Mouse (Mus musculus) liver, embryonic 16.5 days (tissue): ENCODE results near the gene Cyp1a1. TPM values are rescaled to one million over a fixed set of nuclear protein-coding genes. Genes with fewer than 3 reads are reported as not detected.
A peak's percentile ranks its signal among the peaks of the same experiment; 100 is the strongest.

Source experiments
- ATAC-seq: fragments of 200-750 bp; cut with Nextera tagmentation; 2 replicates; pipeline ENCODE4 v1.8.0; 2017; ENCODE audit warnings: low read depth, mild to moderate bottlenecking, moderate number of reproducible peaks, moderate library complexity
- H3K27ac ChIP-seq: fragments of 300-500 bp; sonication (generic); 2 replicates; pipeline ENCODE4 v1.5.1; 2014; ENCODE audit warnings: mild to moderate bottlenecking, low read length
- H3K27me3 ChIP-seq: fragments of 300-500 bp; sonication (generic); 2 replicates; pipeline ENCODE4 v1.6.1; 2014; ENCODE audit warnings: low read depth, low read length, mixed read lengths; ENCODE audit not compliant: control insufficient read depth, insufficient read depth
- H3K36me3 ChIP-seq: fragments of 300-500 bp; sonication (generic); 2 replicates; pipeline ENCODE4 v1.6.1; 2014; ENCODE audit warnings: mild to moderate bottlenecking; ENCODE audit not compliant: control insufficient read depth, insufficient read depth
- H3K4me1 ChIP-seq: fragments of 300-500 bp; sonication (generic); 2 replicates; pipeline ENCODE4 v1.6.1; 2014; ENCODE audit warnings: low read depth, low read length, mixed read lengths; ENCODE audit not compliant: control insufficient read depth
- H3K4me2 ChIP-seq: fragments of 300-500 bp; sonication (generic); 2 replicates; pipeline ENCODE4 v1.6.1; 2014; ENCODE audit warnings: low read depth, low read length, mixed read lengths
- H3K4me3 ChIP-seq: fragments of 300-500 bp; sonication (generic); 2 replicates; pipeline ENCODE4 v1.5.1; 2014; ENCODE audit warnings: low read depth, mild to moderate bottlenecking, low read length
- H3K9ac ChIP-seq: fragments of 300-500 bp; sonication (generic); 2 replicates; pipeline ENCODE4 v1.6.1; 2014; ENCODE audit warnings: low read depth, low read length
- H3K9me3 ChIP-seq: fragments of 300-500 bp; sonication (generic); replicated peaks from 2 replicates; pipeline ENCODE4 v1.6.1; 2016; ENCODE audit warnings: low read length; ENCODE audit not compliant: control insufficient read depth
- WGBS: fragments of 180-500 bp; shearing (Covaris S2); extraction: QIAGEN DNeasy Blood & Tissue Kit; methylation state at CpG from one replicate; pipeline ENCODE4 v1.1.7; 2014; ENCODE audit not compliant: insufficient replicate concordance; 5-methylcytosine and 5-hydroxymethylcytosine counted together
- polyA plus RNA-seq: library from polyadenylated mRNA; unstranded; fragments of >200 nt; fragmentation: Nextera tagmentation; extraction: Ambion mirVana; gene quantifications from 2 replicates; pipeline ENCODE4 v1.2.1, GENCODE M21; 2015

Cyp1a1 gene
- polyA plus RNA-seq, 1 experiment from 2014 or later, result 0.05 TPM

DNA sequence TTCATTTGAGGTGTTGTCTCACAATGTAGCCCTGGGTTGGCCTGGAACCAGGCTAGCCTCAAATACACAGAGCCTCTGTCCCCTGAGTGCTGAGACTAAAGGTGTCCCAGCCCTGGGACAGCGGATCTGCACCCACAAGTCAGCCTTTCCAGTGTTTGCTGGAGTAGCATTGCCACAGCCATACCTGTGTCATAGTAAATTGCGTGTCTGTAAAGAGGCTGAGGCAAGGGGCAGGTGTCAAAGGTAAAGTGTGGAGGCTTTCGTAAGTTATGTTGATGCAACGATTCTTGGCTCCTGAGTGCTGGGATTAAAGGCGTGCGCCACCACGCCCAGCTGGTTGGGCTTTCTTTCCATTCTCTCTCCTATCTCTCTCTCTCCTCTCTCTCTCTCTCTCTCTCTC is 23.1 kb upstream of the Cyp1a1 start:
- Histone ChIP-seq H3K36me3 (no peaks in the 10 kb centered on the region), H3K4me1 (peaks cover 22% of the 10 kb centered on the region), H3K4me2 (no peak overlapping the region), H3K27ac (no peak overlapping the region), H3K9ac (no peak overlapping the region), H3K9me3 (no peaks in the 10 kb centered on the region), H3K27me3 (no peaks in the 10 kb centered on the region), H3K4me3 (no peak overlapping the region)
- peak; percentile 50 for ATAC-seq
- 51% methylated on average over 7 of the region's 7 CpGs for WGBS

GRCm38 (mm10) chr9:57666536-57666935 is 21.2 kb upstream of the Cyp1a1 start:
- H3K9me3 ChIP-seq, result no peaks in the 10 kb centered on the region
- no peak overlapping the region for H3K27ac ChIP-seq
- no peak overlapping the region for H3K9ac ChIP-seq
- 60% methylated on average over 8 of the region's 8 CpGs for WGBS
- H3K27me3 ChIP-seq, result no peaks in the 10 kb centered on the region
- H3K4me3 ChIP-seq, result no peak overlapping the region
- H3K4me1 ChIP-seq, result peaks cover 7% of the 10 kb centered on the region
- no peak overlapping the region for H3K4me2 ChIP-seq
- H3K36me3 ChIP-seq, result no peaks in the 10 kb centered on the region
- ATAC-seq, result no peak

GRCm38 (mm10) chr9:57667136-57667535 is 20.6 kb upstream of the Cyp1a1 start:
- Histone ChIP-seq H3K27ac (no peak overlapping the region), H3K4me2 (no peak overlapping the region), H3K27me3 (no peaks in the 10 kb centered on the region), H3K36me3 (no peaks in the 10 kb centered on the region), H3K4me3 (no peak overlapping the region), H3K9me3 (no peaks in the 10 kb centered on the region), H3K4me1 (peaks cover 6% of the 10 kb centered on the region), H3K9ac (no peak overlapping the region)
- 53% methylated on average over 3 of the region's 3 CpGs for WGBS
- ATAC-seq, result no peak

DNA sequence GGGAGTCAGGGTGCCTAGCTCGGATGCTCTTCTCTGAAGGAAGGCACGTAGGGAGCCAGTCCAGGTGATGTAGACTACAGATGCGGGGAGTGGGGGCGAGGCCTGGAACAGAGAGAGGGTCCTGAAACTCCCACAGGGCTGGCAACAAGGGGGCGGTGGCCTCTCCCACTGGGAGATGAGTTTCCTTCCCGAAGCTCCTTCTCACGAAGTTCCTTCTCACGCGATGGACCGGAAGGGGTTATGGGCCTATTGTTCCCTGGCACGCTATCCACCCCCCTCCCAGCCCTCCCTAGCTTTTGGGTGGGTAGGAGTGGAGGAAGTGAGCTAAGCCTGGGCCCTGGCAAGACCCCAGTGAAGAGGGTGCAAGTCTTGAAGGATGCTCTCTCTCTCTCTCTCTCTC is 19.9 kb upstream of the Cyp1a1 start:
- 42% methylated on average over 11 of the region's 11 CpGs for WGBS
- Histone ChIP-seq H3K4me1 (peaks cover 6% of the 10 kb centered on the region), H3K27ac (no peak overlapping the region), H3K9ac (no peak overlapping the region), H3K36me3 (no peaks in the 10 kb centered on the region), H3K27me3 (no peaks in the 10 kb centered on the region), H3K4me2 (no peak overlapping the region), H3K9me3 (no peaks in the 10 kb centered on the region), H3K4me3 (no peak overlapping the region)
- no peak for ATAC-seq

DNA sequence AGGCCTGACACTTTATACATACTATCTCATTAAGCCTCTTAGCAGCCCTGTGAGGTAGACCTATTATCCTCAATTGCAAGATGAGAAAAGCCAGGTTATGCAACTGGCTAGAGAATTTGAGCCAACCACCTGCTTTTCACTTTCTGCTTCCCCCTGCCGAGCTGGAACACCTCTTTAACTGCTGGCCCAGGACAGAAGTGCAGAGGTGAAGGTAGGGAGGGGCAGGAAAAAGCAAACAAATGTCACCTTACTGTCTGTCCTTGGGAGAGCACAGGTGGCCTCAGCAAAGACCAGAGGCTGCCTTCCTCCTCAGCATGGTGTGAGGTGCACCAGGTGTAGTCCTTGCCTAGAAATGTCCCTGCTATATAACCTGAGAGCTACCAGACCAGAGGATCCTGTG is 19.5 kb upstream of the Cyp1a1 start:
- no peak for ATAC-seq
- no peak overlapping the region for H3K27ac ChIP-seq

DNA sequence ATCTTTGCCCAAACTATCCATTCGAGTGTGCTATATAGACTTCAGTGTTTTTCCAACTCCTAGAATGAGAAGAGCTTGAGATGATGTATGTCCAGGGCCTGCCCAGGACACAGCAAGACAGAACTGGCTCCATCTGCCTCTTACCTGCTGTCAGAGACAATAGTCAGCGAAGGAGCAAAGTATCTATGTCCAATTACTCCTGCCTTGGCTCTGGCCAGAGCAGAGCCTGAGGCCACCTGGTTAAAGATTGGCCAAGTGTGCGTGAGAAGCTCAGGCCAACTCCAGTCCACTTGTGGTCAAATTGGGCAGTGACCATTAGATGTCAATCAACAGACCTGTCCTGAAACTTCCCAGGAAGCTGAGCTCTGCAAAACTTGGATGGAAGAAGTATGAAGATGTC is 18.2 kb upstream of the Cyp1a1 start:
- no peak overlapping the region for H3K4me2 ChIP-seq
- H3K27ac ChIP-seq, result no peak overlapping the region

More for the DNA sequence above, 19.5 kb upstream of the Cyp1a1 start:
- Histone ChIP-seq H3K4me2 (no peak overlapping the region), H3K4me1 (peaks cover 6% of the 10 kb centered on the region), H3K9ac (no peak overlapping the region), H3K4me3 (no peak overlapping the region), H3K27me3 (no peaks in the 10 kb centered on the region), H3K9me3 (no peaks in the 10 kb centered on the region), H3K36me3 (no peaks in the 10 kb centered on the region)
- WGBS, result 28% methylated on average over 1 of the region's 1 CpGs

DNA sequence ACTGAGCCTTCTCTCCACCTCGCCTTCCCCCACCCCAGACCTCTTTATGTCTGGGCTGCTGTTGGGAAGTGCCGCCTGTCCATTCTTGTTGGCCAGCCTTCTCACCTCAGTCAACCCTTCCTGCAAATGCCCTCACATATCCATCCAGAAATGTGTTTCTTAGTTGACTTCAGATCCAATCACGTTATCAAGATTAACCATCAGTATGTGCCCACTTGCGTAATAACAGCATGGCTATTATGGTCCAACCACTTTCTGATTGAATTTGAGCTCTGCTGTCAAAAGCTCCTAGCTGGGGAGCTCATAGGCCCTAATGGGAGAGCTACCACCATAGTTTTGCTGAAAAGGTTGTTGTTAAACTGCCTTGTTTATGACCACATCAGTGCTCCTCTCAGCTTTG is 16.7 kb upstream of the Cyp1a1 start:
- peaks cover 6% of the 10 kb centered on the region for H3K4me1 ChIP-seq
- ATAC-seq, result no peak
- H3K27ac ChIP-seq, result peak overlapping the region; percentile 20
- no peaks in the 10 kb centered on the region for H3K27me3 ChIP-seq
- no peak overlapping the region for H3K4me3 ChIP-seq
- WGBS, result 57% methylated on average over 4 of the region's 4 CpGs
- H3K4me2 ChIP-seq, result no peak overlapping the region
- no peak overlapping the region for H3K9ac ChIP-seq
- H3K9me3 ChIP-seq, result no peaks in the 10 kb centered on the region
- no peaks in the 10 kb centered on the region for H3K36me3 ChIP-seq

More for the DNA sequence above, 18.2 kb upstream of the Cyp1a1 start:
- 57% methylated on average over 3 of the region's 3 CpGs for WGBS
- Histone ChIP-seq H3K4me3 (no peak overlapping the region), H3K9ac (no peak overlapping the region), H3K9me3 (no peaks in the 10 kb centered on the region), H3K27me3 (no peaks in the 10 kb centered on the region), H3K4me1 (peaks cover 6% of the 10 kb centered on the region), H3K36me3 (no peaks in the 10 kb centered on the region)
- ATAC-seq, result peak; percentile 74

GRCm38 (mm10) chr9:57671500-57671899 is 16.2 kb upstream of the Cyp1a1 start:
- 58% methylated on average over 5 of the region's 5 CpGs for WGBS
- peak; percentile 73 for ATAC-seq
- peaks cover 6% of the 10 kb centered on the region for H3K4me1 ChIP-seq
- no peak overlapping the region for H3K4me3 ChIP-seq
- H3K27ac ChIP-seq, result peak overlapping the region; percentile 20
- no peak overlapping the region for H3K9ac ChIP-seq
- H3K9me3 ChIP-seq, result no peaks in the 10 kb centered on the region
- H3K36me3 ChIP-seq, result no peaks in the 10 kb centered on the region
- no peak overlapping the region for H3K4me2 ChIP-seq
- H3K27me3 ChIP-seq, result no peaks in the 10 kb centered on the region

DNA sequence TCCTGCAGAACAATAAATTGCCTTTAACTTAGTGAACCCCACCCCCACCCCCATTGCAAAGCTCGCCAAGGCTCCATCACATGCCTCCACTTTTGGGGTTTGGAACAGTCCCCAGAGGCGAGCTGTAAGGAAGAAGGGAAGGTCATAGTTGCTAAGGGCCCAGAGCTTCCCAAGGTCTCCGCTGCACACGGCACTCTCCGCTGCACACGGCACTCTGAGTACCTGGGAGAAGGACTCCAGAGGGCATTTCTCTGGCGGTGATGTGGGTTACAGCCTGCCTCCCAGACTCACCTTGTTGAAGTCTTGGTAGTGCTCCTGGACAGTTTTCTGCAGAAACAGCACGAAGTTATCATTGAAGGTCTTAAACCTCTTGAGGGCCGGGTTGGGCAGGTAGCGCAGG is 6.3 kb upstream of the Cyp1a1 start:
- Histone ChIP-seq H3K4me1 (no peaks in the 10 kb centered on the region), H3K9me3 (no peaks in the 10 kb centered on the region), H3K4me3 (no peak overlapping the region), H3K27me3 (no peaks in the 10 kb centered on the region), H3K36me3 (no peaks in the 10 kb centered on the region), H3K27ac (no peak overlapping the region), H3K9ac (no peak overlapping the region), H3K4me2 (no peak overlapping the region)
- 73% methylated on average over 10 of the region's 10 CpGs for WGBS
- ATAC-seq, result no peak
